25 mouse cellular contexts compared by ENCODE assay signal in genomic region chr5:105600998-105601397, GRCm38 (mm10).
A peak's percentile ranks its signal among the peaks of the same experiment; 100 is the strongest.
DNase-seq lines count a peak whose midpoint lies in the region; ATAC-seq and TF ChIP-seq lines count a peak whose summit lies in the region.
"Had no signal": no experiment of that assay in that cellular context is flagged by ENCODE, and none has a peak within 500 bp of the region (broad histone marks: within the 10 kb centered on the region; RNA-seq: fewer than 3 reads in every experiment).

No protein-coding gene starts in this region.

- no peaks in the 10 kb centered on the region for H3K9me3 ChIP-seq in kidney, postnatal 0 days (replicated peaks; ENCODE audit: low read length)
- H3K9me3 ChIP-seq in kidney, embryonic 14.5 days (ENCODE audit: control insufficient read depth, low read length): no peaks in the 10 kb centered on the region
- H3K9me3 ChIP-seq in heart, embryonic 11.5 days (replicated peaks; ENCODE audit: control insufficient read depth, low read length): no peaks in the 10 kb centered on the region
- H3K9me3 ChIP-seq: embryonic facial prominence, embryonic 10.5 days; G1E; heart, embryonic 13.5 days; hindbrain, embryonic 12.5 days; kidney, embryonic 15.5 days; neural tube, embryonic 15.5 days had no signal

- no peaks in the 10 kb centered on the region for H3K27me3 ChIP-seq in kidney, postnatal 0 days (ENCODE audit: insufficient read depth, low read length)
- H3K27me3 ChIP-seq in kidney, embryonic 14.5 days (ENCODE audit: control insufficient read depth, insufficient read depth, low read length): no peaks in the 10 kb centered on the region
- no peaks in the 10 kb centered on the region for H3K27me3 ChIP-seq in splenic B cell, adult 2 months (ENCODE audit: control insufficient read depth, insufficient read depth, low read length, poor library complexity, severe bottlenecking)
- no peaks in the 10 kb centered on the region for H3K27me3 ChIP-seq in heart, embryonic 11.5 days (ENCODE audit: control insufficient read depth, insufficient read depth, low read length)
- H3K27me3 ChIP-seq: heart, embryonic 13.5 days; hindbrain, embryonic 12.5 days; kidney, embryonic 15.5 days; neural tube, embryonic 15.5 days had no signal

- TF ChIP-seq CTCF in kidney, postnatal 0 days (IDR thresholded peaks at IDR 0.05; ENCODE audit: low read depth): peak; percentile 7; the same call in 1 of the 2 replicates

- ATAC-seq in kidney, postnatal 0 days (replicated peaks; ENCODE audit: low FRiP score, low read depth): no peak
- ATAC-seq in kidney, embryonic 14.5 days (ENCODE audit: low FRiP score, low TSS enrichment): no peak
- no peak for ATAC-seq in heart, embryonic 11.5 days (replicated peaks; ENCODE audit: insufficient number of reproducible peaks, low FRiP score, low TSS enrichment)
- ATAC-seq: forebrain, embryonic 16.5 days; intestine, postnatal 0 days had no signal

- H3K4me3 ChIP-seq in kidney, postnatal 0 days (replicated peaks; ENCODE audit: low read depth, low read length): no peak overlapping the region
- H3K4me3 ChIP-seq in kidney, embryonic 14.5 days (ENCODE audit: low read length): no peak overlapping the region
- no peak overlapping the region for H3K4me3 ChIP-seq in heart, embryonic 11.5 days (ENCODE audit: low read depth, low read length)
- H3K4me3 ChIP-seq: embryonic facial prominence, embryonic 10.5 days; heart, embryonic 13.5 days; hindbrain, embryonic 12.5 days; kidney, embryonic 15.5 days; neural tube, embryonic 15.5 days had no signal

- WGBS in kidney, postnatal 0 days: 77% methylated on average over 5 of the region's 5 CpGs
- 77% methylated on average over 4 of the region's 5 CpGs for WGBS in kidney, embryonic 14.5 days
- WGBS in heart, embryonic 11.5 days (ENCODE audit: insufficient replicate concordance): 73% methylated on average over 4 of the region's 5 CpGs

- H3K4me2 ChIP-seq in kidney, postnatal 0 days (ENCODE audit: low read length): no peak overlapping the region
- no peak overlapping the region for H3K4me2 ChIP-seq in kidney, embryonic 14.5 days (replicated peaks; ENCODE audit: low read depth, low read length)
- H3K4me2 ChIP-seq in heart, embryonic 11.5 days: no peak overlapping the region
- H3K4me2 ChIP-seq: heart, embryonic 13.5 days; hindbrain, embryonic 12.5 days; kidney, embryonic 15.5 days; lung, embryonic 14.5 days; midbrain, embryonic 11.5 days; neural tube, embryonic 15.5 days had no signal

- no peak overlapping the region for H3K9ac ChIP-seq in kidney, postnatal 0 days (ENCODE audit: low read depth, low read length)
- no peak overlapping the region for H3K9ac ChIP-seq in kidney, embryonic 14.5 days (ENCODE audit: low read depth, low read length)
- no peak overlapping the region for H3K9ac ChIP-seq in heart, embryonic 11.5 days (ENCODE audit: low read depth, low read length)
- H3K9ac ChIP-seq: heart, embryonic 13.5 days; hindbrain, embryonic 12.5 days; kidney, embryonic 15.5 days; lung, embryonic 14.5 days; neural tube, embryonic 15.5 days had no signal

- H3K36me3 ChIP-seq in kidney, postnatal 0 days (ENCODE audit: insufficient read depth, low read length): no peaks in the 10 kb centered on the region
- no peaks in the 10 kb centered on the region for H3K36me3 ChIP-seq in kidney, embryonic 14.5 days (ENCODE audit: control insufficient read depth, insufficient read depth, low read length)
- H3K36me3 ChIP-seq in splenic B cell, adult 2 months (ENCODE audit: control insufficient read depth, insufficient read depth, low read length, poor library complexity, severe bottlenecking): no peaks in the 10 kb centered on the region
- 0 out of 2 replicates have a peak, but pooled peaks cover 2% of the 10 kb centered on the region for H3K36me3 ChIP-seq in heart, embryonic 11.5 days (ENCODE audit: control insufficient read depth, insufficient read depth, low read length)
- H3K36me3 ChIP-seq: embryonic facial prominence, embryonic 10.5 days; hindbrain, embryonic 12.5 days; kidney, embryonic 15.5 days; neural tube, embryonic 15.5 days had no signal

- H3K4me1 ChIP-seq in kidney, postnatal 0 days (replicated peaks; ENCODE audit: insufficient read depth, low read length): no peaks in the 10 kb centered on the region
- H3K4me1 ChIP-seq in kidney, embryonic 14.5 days (ENCODE audit: control insufficient read depth, insufficient read depth, low read length): no peaks in the 10 kb centered on the region
- peaks cover 13% of the 10 kb centered on the region; the same call in 1 of the 2 replicates for H3K4me1 ChIP-seq in heart, embryonic 11.5 days (ENCODE audit: control insufficient read depth, insufficient read depth, low read length)
- H3K4me1 ChIP-seq: hindbrain, embryonic 12.5 days; neural tube, embryonic 15.5 days had no signal

- DNase-seq in kidney, postnatal 0 days (ENCODE audit: low spot score): no peak
- DNase-seq in thymus, postnatal 4 days: peak; percentile 50
- no peak for DNase-seq in thymus, postnatal 0 days (ENCODE audit: low spot score)
- DNase-seq in R1 (ENCODE audit: low read depth, low spot score): peak; percentile 12
- DNase-seq in splenic B cell, adult 2 months (ENCODE audit: low read depth, low spot score): peak; percentile 31
- DNase-seq in frontal cortex, postnatal 10 days (ENCODE audit: low spot score in 2 of 2): no peak
- DNase-seq: adrenal gland, postnatal 14 days; cerebellum, adult 9-11 months; gastrocnemius, postnatal 14 days; heart, adult 11 months; heart, postnatal 14 days; left cerebral cortex, postnatal 4 days; lung, embryonic 14.5 days had no signal

- no peak overlapping the region for H3K27ac ChIP-seq in kidney, postnatal 0 days
- no peak overlapping the region for H3K27ac ChIP-seq in kidney, embryonic 14.5 days (ENCODE audit: low read depth, low read length)
- no peak overlapping the region for H3K27ac ChIP-seq in heart, embryonic 11.5 days (ENCODE audit: low read depth, low read length)
- H3K27ac ChIP-seq: embryonic facial prominence, embryonic 10.5 days; heart, embryonic 13.5 days; hindbrain, embryonic 12.5 days; kidney, embryonic 15.5 days; neural tube, embryonic 15.5 days; stomach, postnatal 0 days had no signal

Comparison
In these comparisons a context has a peak if more than half of its experiments do, and no peak if none do; other contexts are left out.
1. DNase-seq: peak in thymus, postnatal 4 days (single experiment), R1 (single experiment) and splenic B cell, adult 2 months (single experiment); none in kidney, postnatal 0 days (single experiment), thymus, postnatal 0 days (single experiment) and frontal cortex, postnatal 10 days (0 of 2).